Mouse (Mus musculus): ENCODE data around the gene Tpcn1. TPM values are rescaled to one million over a fixed set of nuclear protein-coding genes. Genes with fewer than 3 reads are reported as not detected.

Tpcn1 gene
- total RNA-seq, 4 experiments from 2014 or later = 33.9 to 44.5 (median 40.0) TPM

Other genes with a start within 250 kb of the Tpcn1 start
- gene Lhx5, start 157.0 kb downstream of the Tpcn1 start, total RNA-seq (2022) = not detected
- gene Sdsl, start 115.9 kb downstream of the Tpcn1 start, total RNA-seq (2022) = 100 to 1,000 TPM in 3 of 4 experiments, 10 to 100 TPM in 1; 96.5 to 107 (median 105) TPM
- gene Sds, start 112.1 kb downstream of the Tpcn1 start, total RNA-seq (2022) = under 1 TPM in 1 of 4 experiments, not detected in 3; 0.35 TPM
- gene Plbd2, start 85.0 kb downstream of the Tpcn1 start, total RNA-seq (2022) = 100 to 1,000 TPM in 2 of 4 experiments, 10 to 100 TPM in 2; 97.4 to 106 (median 100) TPM
- gene Slc8b1, start 77.5 kb downstream of the Tpcn1 start, total RNA-seq (2022) = 10 to 100 TPM; 29.5 to 36.7 (median 34.1) TPM
- 1 to 10 TPM in 2 of 4 experiments, under 1 TPM in 2; 0.42 to 1.8 (median 1.1) TPM for gene Iqcd, start 343 bp upstream of the Tpcn1 start, total RNA-seq (2022)
- 10 to 100 TPM; 17.0 to 30.2 (median 22.3) TPM for gene Rita1, start 23.9 kb upstream of the Tpcn1 start, total RNA-seq (2022)
- gene Ddx54, start 24.1 kb upstream of the Tpcn1 start, total RNA-seq (2022) = 10 to 100 TPM; 44.1 to 57.3 (median 56.5) TPM
- under 1 TPM in 3 of 4 experiments, not detected in 1; 0.32 to 0.63 (median 0.46) TPM for gene Cfap73, start 45.6 kb upstream of the Tpcn1 start, total RNA-seq (2022)
- gene Rasal1, start 60.1 kb upstream of the Tpcn1 start, total RNA-seq (2022) = 10 to 100 TPM in 3 of 4 experiments, 1 to 10 TPM in 1; 7.0 to 15.2 (median 12.2) TPM
- gene Dtx1, start 123.3 kb upstream of the Tpcn1 start, total RNA-seq (2022) = 10 to 100 TPM; 16.6 to 17.8 (median 17.3) TPM
- gene Oas2, start 161.2 kb upstream of the Tpcn1 start, total RNA-seq (2022) = under 1 TPM; 0.63 to 0.89 (median 0.66) TPM
- under 1 TPM; 0.30 to 0.44 (median 0.39) TPM for gene Oas3, start 189.0 kb upstream of the Tpcn1 start, total RNA-seq (2022)
- not detected for gene Oas1e, start 206.9 kb upstream of the Tpcn1 start, total RNA-seq (2022)
- 1 to 10 TPM in 3 of 4 experiments, under 1 TPM in 1; 0.61 to 2.2 (median 1.7) TPM for gene Oas1c, start 223.8 kb upstream of the Tpcn1 start, total RNA-seq (2022)

All from adrenal gland, adult 8-10 months (tissue).